Mouse (Mus musculus) sigmoid colon, adult 10 weeks (tissue): ENCODE data around the gene Prpf31. TPM values are rescaled to one million over a fixed set of nuclear protein-coding genes. Genes with fewer than 3 reads are reported as not detected.

Source experiments
- polyA plus RNA-seq: library from polyadenylated mRNA; stranded (reverse); fragments of 350-450 nt; fragmentation: Illumina TruSeq; extraction: RNeasy Lipid Tissue Mini Kit (QIAGEN cat#74804); gene quantifications from one replicate; pipeline ENCODE4 v1.2.3, GENCODE M21; 2014; ENCODE audit warnings: low read depth, low replicate concordance

Gene Prpf31
- polyA plus RNA-seq = 16.4 TPM

DNA sequence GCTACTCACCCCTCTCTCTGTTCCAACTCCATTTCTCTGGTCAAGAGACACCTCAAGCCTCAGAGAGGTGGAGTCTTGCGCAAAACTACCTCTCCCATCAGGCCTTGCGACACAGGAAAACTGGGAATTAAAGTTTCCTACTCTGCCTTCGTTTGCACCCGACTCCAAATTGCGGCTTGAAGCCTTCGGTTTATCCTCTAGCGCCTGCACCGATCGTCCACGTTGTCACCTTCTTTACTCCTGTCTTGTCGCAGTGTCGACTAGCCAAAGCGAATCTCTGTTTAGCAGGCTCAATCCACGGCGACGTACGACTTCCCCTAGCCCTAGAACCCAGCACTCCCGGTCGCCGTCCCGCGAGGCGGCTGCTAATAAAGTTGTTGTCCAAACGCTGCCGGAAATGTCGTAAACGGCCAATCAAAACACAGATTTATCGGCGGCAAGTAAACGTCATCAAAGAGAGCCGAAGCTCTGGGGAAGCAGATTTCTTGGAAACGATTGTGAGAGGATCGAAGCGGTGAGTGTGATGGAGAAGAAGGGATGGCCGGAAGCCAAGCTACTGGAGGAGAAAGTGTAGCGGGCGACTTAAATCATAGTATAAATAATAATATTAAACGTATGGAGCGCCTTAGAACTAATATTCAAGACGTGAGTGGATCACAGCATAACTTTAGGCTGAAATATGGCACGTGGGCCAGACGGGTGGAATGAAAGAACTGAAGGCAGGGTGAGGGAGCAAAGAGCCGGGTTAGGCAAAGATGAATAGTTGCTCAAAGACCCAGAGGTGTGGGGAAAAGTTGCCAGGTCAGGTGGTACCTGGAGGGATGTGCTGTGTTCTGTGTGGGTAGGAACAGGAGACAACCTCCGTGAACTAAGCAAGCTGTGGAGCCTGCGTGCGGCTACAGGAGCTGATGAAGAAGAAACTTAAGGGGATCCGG is at the start of gene Prpf31, which contains the start of gene Tfpt:
Prpf31 (plus strand) TSS at position 443 of the 935 bp plus-strand sequence.
Tfpt (minus strand) TSS at position 387 of the 935 bp plus-strand sequence.

DNA sequence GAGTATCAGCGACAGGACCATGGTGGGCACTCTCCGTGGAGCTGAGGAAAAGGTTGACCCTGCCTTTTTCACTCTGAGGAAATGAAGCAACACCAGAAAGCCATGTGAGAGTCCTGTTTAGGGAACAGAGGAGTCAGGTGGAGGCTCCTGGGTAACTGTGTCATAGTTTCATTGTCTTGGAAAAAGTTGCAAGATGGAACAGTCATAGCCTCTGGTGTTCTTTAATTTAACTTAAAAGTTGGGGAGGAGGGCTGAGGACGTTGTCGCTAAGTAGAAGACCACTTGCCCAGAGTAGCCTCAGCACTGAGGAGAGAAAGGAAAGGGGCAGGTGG is 13.8 kb upstream of the Prpf31 start, which contains the start of gene Oscar:
Oscar (minus strand) TSS at position 101 of the 332 bp plus-strand sequence.

DNA sequence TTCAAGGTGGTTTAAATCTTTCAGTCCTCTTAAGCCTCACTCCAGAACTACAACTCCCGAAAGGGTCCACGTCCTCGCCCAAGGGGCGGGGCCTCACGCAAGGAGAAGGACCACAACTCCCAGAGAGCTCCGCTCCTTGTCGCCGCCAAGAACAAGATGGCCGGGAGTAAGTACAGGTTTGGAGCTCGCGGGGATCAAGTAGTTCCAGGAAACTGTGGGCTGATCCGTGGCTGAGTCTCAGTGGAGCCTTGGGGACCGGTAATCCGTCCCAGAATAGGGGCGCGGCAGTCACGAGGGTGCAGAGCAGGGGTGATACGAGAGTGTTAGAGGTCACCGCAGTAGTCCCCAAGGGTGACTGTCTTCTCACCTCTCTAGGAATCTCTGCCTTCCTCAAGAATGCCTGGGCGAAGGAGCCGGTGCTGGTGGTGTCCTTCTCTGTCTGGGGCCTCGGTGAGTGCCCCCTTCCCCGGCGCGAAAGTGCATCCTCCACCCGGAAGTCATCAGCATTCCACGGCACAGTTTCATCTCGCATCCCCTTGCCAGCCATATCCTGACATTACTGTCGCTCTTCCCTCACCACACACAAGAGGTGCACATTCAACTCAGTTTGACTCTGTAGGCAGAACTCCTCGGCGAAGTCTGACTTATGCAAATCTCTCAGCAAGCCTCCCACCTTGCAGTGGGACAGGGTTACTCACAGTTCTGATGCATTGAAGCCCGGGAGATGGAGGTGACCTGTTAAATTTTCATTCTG is 12.4 kb upstream of the Prpf31 start, which contains the start of gene Ndufa3:
Ndufa3 (plus strand) TSS at position 132 of the 754 bp plus-strand sequence.

DNA sequence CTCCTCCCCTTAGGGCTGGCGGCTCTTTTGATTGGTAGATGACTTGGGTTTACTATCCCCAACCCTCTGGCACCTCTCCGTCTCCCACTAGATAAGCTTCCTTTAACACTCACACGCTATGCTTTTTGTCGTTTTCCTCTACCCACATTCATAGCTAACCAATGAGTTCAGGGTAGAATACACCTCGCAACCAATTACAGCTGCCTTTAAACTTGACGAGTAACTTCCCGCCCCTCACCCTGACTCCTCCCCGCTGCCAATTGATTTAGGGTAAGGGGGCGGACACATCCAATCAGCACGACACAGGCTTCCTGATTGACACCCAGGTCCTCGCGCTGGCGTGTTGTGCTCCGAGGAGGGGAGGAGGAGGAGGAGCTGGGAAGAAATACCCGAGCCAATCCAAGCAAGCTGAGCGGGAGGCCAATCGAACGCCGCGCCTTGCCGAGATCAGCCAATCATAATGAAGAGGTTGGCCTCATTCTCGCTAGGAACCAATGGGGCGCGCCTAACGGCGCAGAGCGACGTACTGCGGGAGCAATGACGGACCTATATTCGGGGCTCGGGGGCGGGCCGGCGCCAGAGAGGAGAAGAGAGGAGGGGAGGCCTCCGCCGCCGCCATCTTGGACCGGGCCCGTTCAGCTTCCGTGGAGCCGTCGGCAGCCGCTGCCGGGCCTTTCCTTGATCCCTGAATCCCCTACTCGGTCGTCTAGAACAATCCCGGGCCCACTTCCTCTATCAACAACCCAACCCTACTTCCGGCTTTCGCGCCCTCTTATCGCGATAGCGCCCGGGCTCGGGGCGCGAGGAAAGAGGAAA is 15.1 kb downstream of the Prpf31 start, which contains the start of gene Cnot3:
Cnot3 (plus strand) TSS at position 597 of the 816 bp plus-strand sequence.

DNA sequence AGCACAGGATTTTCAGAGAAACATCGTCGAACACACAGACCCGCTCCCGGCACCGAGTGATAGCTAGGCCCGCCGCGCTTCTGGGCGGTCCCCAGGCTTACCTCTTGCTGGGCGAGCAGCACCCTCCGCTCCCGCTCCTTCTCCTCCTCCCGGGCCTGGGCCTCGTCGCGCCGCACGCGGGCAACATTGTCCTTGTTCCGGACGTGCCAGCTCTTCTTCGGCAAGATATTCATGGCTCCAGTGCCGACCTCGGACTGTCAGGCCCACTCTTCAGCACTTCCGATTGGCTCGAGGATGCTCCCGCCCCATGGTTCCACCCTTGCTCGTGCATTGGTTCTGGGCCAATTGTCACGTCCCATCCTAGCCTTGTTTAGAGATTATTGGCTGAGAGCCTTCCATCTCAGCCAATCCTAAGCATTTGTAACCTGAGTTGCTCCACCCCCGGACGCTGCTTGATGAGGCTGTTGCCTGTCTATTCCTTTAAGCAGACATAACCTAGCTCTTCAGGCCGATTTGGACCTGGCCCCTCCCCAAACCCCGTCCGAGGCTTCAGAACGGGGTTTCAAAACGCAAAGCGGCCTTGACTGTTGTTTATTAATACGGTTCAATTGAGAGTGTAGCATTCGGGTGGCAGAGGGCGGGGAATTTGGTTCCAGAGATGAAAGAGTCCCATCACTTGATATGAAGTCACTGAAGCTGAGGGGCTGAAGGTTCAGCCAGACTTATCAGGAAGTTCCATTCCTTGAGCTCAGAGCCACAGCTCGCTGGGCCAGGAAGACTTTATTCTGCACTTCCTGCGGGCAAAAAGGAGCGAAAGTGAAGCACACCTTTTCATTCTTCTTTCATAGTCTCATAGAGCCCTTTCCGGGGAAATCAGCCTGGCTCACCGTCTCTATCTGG is 35.7 kb downstream of the Prpf31 start, which contains the start of gene Leng1:
Leng1 (minus strand) TSS at position 626 of the 900 bp plus-strand sequence.

DNA sequence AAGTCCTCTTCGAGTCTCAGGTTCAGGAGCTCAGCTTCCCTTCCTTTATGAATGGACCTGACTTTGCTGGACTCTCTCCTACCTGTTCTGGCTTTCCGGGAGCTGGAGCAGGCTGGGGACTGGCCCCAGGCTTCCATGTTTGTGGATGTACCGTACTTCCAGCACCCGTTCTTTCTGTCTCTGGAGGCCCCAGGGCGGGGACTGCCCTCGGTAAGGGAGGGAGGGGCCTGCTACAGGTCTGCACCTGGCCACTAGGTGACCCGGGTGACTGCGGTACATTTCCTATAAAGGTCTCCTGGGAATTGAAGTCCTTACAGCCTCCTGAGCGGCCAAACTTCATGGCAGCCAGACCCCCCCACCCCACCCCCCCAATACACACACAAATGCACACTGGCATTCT is 47.6 kb downstream of the Prpf31 start, which contains the start of gene Tmc4:
Tmc4 (minus strand) TSS at position 212 of the 400 bp plus-strand sequence.

Other genes starting within 250 kb of the Prpf31 start
- gene Cacng8, start 239.3 kb upstream of the Prpf31 start, polyA plus RNA-seq = not detected
- 0.22 TPM for gene Cacng6, start 205.8 kb upstream of the Prpf31 start, polyA plus RNA-seq
- gene Tarm1, start 127.4 kb upstream of the Prpf31 start, polyA plus RNA-seq = not detected
- gene Oscar, start 13.8 kb upstream of the Prpf31 start, polyA plus RNA-seq = not detected
- 13.4 TPM for gene Ndufa3, start 12.6 kb upstream of the Prpf31 start, polyA plus RNA-seq
- gene Tfpt, start 56 bp upstream of the Prpf31 start, polyA plus RNA-seq = 0.98 TPM
- 15.7 TPM for gene Cnot3, start 15.3 kb downstream of the Prpf31 start, polyA plus RNA-seq
- 7.1 TPM for gene Leng1, start 35.9 kb downstream of the Prpf31 start, polyA plus RNA-seq
- gene Tmc4, start 47.6 kb downstream of the Prpf31 start, polyA plus RNA-seq = 169 TPM
- gene Tsen34, start 62.9 kb downstream of the Prpf31 start, polyA plus RNA-seq = 5.0 TPM
- 36.7 TPM for gene Mboat7, start 63.5 kb downstream of the Prpf31 start, polyA plus RNA-seq
- 21.6 TPM for gene Rps9, start 74.0 kb downstream of the Prpf31 start, polyA plus RNA-seq
- 5.8 TPM for gene Pirb, start 90.4 kb downstream of the Prpf31 start, polyA plus RNA-seq
- gene Gm15448, start 195.7 kb downstream of the Prpf31 start, polyA plus RNA-seq = 0.35 TPM
- gene Pira2, start 215.1 kb downstream of the Prpf31 start, polyA plus RNA-seq = 1.6 TPM